Mouse (Mus musculus): ENCODE measurements at regions not wholly inside any gene's neighbourhood (a gene's known extent, or its start where the extent isn't known, plus 50 kb on each side); places are given as distances from the start of the nearest gene placed in this dataset.

GRCm38 (mm10) chr4:89368850-89369524 is 58.1 kb upstream of the Cdkn2b start:
- no peak for DNase-seq (ENCODE audit: low read depth, low spot score)
- 74% methylated on average over 12 of the region's 12 CpGs for WGBS

GRCm38 (mm10) chr4:89366581-89367141 is 55.8 kb upstream of the Cdkn2b start:
- 68% methylated on average over 10 of the region's 10 CpGs for whole genome bisulfite sequencing
- DNase-seq (ENCODE audit: low read depth, low spot score) = no peak

GRCm38 (mm10) chr4:89365875-89366274 is 55.0 kb upstream of the Cdkn2b start:
- no peak for DNase-seq (ENCODE audit: low read depth, low spot score)
- 76% methylated on average over 5 of the region's 5 CpGs for WGBS

GRCm38 (mm10) chr4:89363150-89363683 is 52.4 kb upstream of the Cdkn2b start:
- WGBS = 50% methylated on average over 2 of the region's 2 CpGs
- DNase-seq (ENCODE audit: low read depth, low spot score) = no peak

GRCm38 (mm10) chr4:89362650-89363049 is 51.8 kb upstream of the Cdkn2b start:
- WGBS = 27% methylated on average over 3 of the region's 3 CpGs
- DNase-seq (ENCODE audit: low read depth, low spot score) = no peak

GRCm38 (mm10) chr4:89361316-89361715 is 50.5 kb upstream of the Cdkn2b start:
- WGBS = 94% methylated on average over 7 of the region's 7 CpGs
- DNase-seq (ENCODE audit: low read depth, low spot score) = no peak

Measured in large intestine, adult 2 months (tissue).